Mouse (Mus musculus): ENCODE data around the gene Sik1.

Sik1 gene

DNA sequence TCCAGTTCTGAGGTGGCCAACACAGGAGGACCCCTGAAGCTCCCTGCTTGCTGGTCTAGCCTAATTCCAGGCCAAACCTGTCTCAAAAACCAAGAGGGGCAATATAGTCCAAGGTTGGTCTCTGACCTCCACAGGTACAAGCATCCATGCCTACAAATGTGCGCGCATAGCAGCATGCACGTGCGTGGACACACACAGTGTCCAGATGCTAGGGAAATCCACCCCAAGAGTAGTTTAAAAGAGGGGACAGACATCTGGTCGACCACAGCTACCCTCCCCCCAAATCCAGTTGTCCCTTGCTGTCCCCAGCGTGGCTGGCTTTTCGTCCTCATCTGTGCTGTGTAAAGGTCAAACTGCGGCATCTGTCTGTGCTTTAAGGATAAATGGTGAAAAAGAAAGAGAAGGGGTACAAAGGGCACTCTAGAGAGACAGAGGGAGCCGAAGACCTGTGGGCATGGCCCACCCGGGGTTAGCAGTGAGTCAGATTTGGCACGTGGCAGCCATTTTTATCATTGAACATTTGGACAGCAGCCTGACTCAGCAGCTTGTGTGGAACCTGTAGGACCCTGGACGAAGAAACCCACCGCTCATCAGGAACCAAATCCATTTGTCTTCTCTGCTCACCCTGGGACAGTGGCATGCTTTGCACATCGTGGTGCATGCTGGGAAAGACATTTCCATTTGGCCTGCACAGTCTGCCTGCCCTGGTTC, 23.6 kb downstream of the Sik1 start:
- DNase-seq (ENCODE audit: low read depth) = peak; percentile 21

DNA sequence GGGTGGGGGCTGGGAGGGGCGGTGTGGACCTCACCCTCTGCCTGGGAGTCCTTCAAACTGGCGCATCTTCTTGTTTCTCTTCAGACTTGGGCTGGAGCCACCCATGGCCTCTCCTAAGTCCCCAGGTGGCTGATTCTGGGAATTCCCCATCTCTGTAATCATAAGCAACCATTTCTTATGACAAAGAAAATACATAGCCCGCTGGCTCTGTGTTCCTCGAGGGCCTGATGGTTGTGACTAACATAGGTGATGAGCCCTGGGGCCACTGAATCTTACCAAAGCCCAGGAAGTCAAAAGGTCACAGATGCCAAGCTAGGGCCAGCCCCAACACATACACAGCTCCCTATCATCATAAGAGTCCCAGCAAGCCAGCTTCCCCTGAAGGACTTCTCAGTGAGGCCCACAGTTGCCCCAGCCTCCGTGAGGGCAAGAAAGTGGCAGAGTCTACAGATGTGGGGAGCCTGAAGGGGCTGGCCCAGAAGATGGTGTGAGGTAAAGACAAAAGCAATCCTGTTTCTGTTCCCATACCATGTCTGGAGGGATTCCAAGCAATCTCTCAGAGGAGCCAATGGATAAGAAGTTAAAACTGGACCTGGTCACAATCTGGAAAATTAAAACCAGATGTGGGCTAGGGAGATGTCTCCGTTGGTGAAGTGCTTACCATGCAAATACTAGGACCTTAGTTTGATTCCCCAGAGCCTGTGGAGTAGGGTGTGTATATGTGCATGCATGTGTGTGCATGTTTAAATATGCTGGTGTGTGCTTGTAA, 24.3 kb downstream of the Sik1 start:
- peak; percentile 82 for DNase-seq (ENCODE audit: low read depth)

DNA sequence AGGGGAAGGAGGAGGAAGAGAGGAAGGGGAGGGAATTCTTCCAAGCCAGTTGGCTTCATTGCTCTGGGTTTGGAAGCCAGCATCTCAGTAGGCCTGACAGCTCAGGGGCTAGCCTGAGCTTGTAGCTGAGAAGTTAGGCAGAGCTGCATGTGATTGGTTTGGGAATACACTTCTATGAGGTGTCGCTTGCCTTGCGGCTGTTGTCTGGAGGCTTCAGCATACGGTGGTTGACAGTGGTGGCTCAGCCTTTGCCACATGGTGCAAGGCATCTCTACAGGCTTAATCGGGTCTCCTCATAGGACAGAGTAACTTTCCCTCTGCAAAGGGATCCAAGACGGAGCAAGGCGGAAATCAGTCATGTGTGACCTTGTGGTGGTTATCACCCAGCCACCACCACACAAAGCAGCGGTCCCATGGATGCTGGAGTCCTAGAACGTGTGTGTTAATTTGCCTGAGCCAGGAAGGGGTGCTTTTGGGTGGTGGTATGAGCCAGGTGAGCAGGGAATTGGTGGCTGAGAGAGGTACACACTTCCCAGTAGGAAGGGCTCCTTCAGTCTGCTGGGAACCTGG, 25.0 kb downstream of the Sik1 start:
- DNase-seq (ENCODE audit: low read depth) = peak; percentile 56

DNA sequence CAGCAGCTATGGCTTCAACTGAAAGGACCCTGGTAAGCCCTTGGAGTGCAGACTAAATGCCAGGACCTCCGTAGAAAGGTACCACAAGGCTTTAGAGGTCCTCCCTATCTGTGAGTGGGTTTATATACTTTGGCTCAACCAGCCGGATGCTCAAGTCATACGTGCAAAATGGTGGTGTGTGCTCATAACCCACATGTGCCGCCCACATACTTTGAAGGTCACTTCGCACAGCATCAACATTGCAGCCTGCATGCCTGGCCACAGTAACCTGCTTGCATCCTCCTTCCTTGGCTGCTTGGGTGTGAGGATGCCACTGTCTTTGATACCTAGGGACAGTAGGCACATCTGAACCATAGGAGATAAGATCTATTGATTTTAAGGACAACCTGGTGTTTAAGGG, 26.7 kb downstream of the Sik1 start:
- DNase-seq (ENCODE audit: low read depth) = peak; percentile 57

DNA sequence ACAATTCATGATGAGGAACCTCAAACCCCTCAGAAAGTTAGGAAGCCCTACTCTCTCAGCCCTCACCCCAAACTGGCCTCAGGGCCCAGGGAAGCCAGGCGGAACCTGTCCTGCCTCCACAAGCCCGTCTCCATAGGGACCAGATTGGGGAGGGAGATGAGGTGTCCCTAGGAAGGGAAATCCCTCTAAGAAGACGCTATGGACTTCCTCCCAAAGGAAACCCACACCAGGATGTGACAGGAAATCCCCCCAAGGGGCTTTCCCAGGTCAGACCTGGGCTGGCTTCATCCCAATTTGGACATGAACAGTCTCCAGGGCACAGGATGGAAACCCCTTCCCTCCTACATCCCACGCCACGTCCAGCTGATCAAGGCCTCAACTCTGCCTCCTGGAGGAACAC, 27.5 kb downstream of the Sik1 start:
- DNase-seq (ENCODE audit: low read depth) = peak; percentile 46

DNA sequence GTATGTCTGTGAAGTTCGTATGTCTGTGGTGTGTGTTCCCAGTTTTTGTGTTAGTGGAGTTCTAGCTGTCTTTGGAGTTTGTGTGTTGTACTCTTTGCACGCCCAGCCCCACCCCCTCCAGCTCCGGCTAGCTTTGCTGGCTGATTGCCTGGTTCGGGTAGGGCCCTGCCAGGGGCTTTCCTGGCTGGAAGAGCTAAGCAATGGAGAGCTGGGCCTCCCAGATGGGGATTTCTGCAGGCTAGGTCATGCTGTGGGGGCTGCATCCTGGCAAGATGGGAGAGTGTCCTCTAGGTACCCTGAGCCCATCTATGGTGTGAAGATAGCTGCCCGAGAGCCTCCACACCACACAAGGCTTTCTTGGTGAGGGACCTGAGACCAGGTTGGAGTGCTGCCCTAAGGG, 28.4 kb downstream of the Sik1 start:
- DNase-seq (ENCODE audit: low read depth) = peak; percentile 38

DNA sequence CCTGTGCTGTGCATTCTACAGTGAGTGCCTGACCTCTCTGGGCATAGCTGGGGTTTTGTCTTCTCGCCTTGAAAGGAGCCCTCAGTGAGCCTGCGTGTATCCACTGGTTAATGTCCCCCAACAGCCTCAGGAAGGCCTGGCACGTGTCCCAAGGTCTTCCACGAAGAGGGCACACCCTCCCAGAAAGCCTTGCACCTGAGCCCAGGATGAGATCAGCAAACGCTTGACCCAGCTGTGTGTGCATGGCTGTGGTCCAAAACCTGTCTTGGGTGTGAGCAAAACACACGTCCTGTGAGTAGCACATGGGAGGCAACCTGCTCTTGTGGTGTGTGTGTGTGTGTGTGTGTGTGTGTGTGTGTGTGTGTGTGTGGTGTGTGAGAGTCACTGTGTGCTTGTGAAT, 28.9 kb downstream of the Sik1 start:
- peak; percentile 42 for DNase-seq (ENCODE audit: low read depth)

DNA sequence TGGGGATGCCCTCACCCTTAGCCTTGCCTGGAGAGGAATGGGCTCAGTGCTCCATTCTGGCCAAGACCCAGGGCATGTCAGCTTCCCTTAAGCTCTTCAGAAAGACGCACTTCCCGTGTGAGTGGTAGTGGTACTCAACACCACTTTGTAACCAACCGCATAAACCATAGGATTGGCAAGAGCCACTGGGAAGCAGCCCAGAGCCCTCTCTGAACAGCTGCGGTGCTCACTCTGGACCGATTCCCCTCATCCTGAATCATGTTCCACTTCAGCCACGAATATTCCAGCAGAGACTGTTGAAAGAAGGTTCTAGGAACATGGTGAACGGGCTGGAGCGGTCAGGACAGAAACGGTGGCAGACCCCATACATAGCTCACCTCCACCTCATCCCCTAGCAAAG, 29.9 kb downstream of the Sik1 start:
- no peak for DNase-seq (ENCODE audit: low read depth)

DNA sequence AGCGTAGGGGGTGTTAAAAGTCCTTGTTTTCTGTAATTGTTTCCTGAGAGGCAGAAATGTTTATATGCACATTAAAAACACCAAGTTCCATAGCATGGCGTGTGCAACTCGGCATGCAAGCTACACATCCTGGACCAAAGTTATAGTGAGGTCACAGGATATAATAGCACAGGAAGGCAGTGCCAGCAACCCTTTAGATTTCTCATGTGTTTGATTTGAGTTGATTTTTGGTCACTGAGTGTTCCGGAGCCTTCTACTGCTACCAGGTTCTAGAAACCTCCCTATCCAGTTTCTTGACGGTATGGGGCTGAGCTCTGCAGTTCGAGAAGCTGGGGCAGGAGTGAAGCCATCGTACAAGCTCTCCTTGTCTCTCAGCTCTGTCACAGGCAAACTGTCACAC, 30.8 kb downstream of the Sik1 start:
- DNase-seq (ENCODE audit: low read depth) = peak; percentile 45

DNA sequence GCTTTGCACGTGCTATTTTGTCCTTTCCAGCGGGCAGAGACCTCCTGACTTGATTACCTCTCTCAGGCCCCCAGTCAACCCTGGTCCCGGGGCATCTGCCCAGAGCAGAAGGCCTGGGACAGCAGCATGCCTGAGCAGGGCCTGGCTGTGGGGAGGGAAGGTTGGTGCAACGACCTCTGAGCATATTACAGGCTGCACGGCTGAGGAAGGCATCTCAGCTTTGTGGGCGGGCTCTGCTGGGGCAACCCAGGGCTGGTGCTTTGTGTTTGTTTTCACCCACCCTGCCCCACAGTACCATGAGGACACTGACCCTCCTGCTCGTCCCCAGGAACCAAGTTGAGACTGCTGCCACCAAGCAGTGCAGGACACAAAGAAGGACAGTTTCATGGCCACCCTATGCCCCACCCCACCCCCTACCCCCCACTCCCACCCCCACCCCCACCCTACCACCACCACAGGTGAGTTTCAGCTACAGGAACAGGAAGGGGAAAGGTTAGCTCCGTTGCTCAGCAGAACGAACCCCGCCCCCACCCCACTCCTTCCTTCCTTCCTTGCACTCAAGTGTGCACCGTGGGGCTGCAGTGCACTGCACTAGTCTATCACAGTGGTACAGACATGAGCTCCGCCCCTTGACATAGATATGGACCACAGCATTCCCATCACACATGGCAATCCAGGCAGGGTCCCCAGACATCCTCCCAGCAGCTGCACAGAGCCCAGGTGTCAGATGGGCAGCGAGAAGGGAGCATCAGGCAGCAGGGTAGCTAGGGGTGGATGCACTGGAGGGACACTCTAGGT, 34.3 kb downstream of the Sik1 start:
- DNase-seq (ENCODE audit: low read depth) = peak; percentile 84

DNA sequence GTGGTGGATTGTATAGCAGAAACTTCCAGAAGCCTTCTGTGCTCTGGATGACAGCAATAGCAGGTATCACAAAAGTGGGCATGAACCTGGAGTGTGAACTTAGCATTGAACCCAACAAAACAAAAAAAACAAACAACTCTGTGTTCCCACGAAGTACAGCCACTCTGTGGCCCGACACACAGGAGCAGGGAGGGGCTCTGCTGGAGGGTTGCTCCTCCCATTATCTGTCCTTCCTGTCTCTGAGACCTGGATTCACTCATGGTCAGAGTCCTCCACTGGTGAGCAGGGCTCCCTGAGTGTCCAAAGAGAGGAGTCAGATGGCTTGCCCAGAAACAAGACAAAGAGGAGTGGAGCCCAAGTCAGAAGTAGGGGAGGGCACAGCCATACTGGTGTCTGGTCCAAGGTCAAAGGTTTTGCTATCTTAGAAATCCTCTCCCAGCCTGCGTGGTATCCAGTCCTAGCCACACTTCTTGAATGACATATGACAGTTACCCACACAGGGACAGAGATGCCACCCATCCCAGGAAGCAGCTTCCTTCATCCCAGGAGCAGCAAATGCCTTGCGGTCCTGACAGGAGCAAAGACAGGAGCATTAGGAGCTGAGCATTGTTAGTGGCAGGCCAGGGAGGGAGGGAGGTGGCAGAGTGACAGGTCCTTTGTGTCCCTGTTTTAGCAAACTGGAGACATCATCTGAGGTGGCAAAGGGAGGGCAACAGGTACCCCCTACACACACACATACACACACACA, 35.3 kb downstream of the Sik1 start:
- peak; percentile 60 for DNase-seq (ENCODE audit: low read depth)

DNA sequence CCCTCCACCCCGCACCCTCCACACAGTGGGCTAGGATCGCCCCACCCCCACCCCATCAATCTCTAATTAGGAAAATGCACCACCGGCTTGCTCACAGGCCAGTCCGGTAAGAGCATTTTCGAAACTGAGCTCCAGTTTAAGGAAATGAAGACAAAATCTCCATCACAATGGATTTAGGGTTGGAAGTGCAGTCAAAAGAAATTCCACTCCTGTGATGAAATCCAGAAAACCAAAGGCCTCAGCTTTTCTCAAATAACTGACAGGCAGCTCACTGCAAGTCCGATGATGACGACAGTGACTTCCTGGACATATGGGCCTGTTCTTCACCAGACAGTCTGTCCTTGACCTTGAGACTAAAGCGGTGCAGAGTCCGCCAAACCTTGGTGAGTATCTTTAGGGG, 36.2 kb downstream of the Sik1 start:
- no peak for DNase-seq (ENCODE audit: low read depth)

DNA sequence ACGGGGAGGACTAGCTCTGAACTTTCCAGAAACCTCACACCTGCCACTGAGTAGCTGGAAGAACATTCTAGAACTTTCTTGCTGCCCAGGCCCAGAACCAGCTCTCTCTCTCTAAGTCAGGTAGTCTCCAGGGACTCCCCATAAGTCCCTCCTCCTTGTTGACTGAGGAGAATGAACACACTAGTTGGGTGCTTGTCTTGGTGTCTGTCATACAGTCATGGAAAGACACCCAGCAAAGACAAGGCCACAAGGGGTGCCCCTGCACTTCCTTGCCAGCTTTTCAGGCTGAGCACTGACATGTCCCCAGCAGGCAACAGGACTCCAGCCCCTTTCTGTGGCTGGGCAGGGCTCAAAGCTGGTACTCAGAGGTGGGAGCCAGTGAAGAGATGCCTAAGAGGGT, 37.8 kb downstream of the Sik1 start:
- DNase-seq (ENCODE audit: low read depth) = peak; percentile 44

DNA sequence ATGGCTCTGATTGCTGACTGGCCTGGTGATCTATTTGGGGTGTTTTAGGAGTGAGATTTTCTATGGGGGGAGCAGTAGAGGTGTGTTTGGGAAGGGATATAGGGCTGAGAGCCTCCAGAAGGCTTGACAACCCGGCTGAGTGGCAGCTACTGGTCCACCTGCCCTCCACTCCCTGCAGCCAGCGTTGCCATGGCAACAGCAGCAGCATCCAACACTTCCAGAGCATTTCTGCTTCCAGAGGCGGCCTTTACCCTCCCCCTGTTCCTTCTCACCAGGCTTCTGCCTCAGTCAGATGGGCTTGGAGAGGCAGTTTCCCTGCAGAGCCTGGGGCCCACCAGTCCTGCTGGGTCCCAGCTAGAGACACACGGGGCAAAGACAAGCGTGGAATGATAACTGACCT, 38.4 kb downstream of the Sik1 start:
- DNase-seq (ENCODE audit: low read depth) = no peak

DNA sequence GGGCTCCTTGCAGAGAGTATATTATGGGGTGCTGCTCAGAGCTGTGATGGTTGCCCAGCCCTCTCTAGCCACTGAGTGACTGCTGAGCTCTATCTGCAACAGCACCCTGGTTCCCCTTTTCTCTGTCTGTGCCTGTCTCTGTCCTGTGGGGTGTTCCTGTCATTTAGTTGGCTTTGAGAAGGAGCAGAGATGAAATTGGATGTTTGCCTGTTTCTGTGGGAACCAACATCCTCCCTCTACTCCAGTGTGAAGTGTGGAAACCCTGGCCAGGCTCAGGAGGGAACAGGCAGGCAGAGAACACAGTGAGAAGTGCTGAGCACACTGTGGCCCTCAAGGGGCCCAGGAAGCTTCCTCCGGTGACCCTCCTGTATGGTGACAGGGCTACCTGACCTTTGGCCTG, 40.8 kb downstream of the Sik1 start:
- no peak for DNase-seq (ENCODE audit: low read depth)

DNA sequence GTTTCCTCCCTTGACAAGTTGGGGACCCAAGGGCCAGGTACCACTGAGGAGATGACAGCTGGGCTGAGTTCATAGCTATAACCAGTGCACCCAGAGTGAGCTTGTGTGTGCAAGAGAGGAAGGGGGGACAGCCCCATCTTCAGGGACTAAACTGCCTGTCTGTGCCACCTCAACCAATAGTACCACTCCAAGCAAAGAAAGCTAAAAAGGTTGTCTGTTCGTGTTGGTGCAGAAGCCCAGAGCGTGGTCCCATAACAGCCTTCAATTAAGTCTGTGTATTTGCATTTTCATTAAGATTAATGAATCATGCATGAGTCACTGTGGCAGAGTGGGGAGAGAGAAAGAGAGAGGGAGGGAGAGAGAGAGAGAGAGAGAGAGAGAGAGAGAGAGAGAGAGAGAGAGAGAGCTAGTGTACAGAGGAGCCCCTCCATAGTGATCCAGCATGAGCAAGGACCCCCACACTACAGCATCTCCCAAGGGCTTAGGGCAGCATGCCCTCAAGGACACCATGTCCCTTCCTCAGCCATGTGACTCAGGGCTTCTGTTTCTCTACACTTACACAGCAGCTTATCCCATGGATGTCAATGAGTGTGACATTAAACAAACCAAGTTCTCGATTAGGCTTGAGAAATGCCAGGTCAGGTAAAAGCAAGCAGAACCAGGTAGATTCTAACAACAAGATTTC, 41.5 kb downstream of the Sik1 start:
- DNase-seq (ENCODE audit: low read depth) = no peak

DNA sequence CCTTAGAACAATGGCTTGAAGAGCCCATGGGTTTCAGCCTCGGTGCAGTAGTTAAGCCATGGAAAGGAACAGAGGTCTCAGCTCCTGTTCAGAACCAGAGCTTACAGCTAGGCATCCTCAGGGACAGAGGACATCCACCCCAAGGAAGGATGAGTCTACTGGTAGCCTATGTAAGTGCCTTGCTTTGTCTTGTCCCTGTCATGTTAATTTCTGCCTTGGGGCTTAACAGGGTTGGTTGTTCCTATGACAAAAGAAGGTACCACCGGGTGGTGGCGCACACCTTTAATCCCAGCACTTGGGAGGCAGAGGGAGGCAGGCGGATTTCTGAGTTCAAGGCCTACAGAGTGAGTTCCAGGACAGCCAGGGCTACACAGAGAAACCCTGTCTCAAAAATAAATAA, 44.3 kb downstream of the Sik1 start:
- DNase-seq (ENCODE audit: low read depth) = no peak

DNA sequence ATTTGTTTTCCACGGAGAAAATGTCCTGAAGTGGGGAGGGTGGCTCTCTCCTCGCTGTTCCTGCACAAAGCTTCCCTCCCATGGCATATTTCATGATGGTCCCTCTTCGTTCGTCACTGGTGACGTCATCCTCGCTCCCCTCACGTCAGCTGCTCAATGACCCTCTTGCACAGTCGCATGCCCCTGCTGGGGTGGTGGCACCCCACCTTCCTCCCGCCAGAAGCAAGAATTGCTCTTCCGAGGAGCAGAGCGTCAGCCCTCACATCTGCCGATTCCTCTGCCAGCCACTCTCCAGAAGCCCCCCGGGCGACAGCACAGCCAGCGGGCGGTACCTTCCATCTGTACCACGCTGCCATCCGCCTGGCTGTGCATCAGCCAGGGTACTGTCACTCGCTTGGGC, 45.7 kb downstream of the Sik1 start:
- no peak for DNase-seq (ENCODE audit: low read depth)

DNA sequence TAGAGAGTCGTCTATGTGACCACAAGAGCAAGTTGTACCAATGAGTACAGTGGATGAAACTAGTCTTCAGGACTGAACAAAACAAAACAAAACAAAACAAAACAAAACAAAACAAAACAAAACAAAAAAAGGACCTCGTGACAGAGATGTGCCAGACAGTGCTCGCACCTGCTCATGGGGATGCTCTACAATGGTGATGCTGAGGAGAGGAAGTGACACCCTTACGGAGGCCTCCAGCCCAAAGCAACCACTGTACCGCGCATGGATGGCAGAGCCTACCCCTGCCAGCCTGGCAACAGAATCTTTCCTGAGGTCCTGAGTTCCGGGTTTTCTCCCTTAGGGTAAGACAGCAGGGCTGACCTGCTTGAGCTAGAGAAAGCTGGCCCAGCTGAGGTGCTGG, 46.5 kb downstream of the Sik1 start:
- peak; percentile 51 for DNase-seq (ENCODE audit: low read depth)

DNA sequence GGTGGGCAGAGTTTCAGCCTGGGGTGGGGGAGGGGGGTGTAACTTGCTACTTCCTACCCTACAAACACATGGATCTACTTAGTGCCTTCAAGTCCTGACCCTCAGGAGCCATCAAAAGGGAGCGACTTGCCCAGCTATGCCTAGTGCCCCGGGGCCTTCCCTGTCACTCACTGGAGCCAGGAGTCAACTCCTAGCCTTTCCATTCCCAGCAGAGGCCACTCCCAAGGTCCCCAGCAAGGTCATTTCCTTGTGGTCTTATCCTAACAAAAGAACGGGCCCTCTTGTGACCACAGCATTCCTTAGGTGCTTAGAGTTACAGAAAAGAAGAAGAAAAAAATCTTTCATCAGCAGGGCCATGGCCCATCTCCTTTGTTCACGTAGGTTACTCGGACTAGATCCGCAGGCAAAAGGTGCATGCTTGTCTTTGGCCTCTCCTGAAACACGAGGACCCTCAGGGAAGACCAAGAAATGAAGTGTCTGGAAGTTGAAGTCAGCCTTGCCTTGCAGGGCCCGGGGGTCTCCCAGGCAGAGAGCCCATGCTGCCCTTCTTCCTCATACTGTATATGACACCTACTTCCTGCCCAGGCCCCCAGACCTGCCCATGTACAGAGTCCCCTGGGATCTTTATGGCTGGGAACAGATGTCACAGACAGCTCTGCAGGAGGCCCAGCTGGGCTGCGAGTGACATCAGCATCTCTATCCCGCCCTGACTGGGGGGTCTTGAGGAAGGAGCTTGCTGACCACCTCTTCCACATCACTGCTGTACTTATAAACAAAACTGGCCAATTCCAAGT, 47.3 kb downstream of the Sik1 start:
- DNase-seq (ENCODE audit: low read depth) = no peak
